Mouse (Mus musculus): ENCODE data around the gene Mtx3.

GRCm38 (mm10) chr13:92848002-92848401 lies 3.4 kb downstream of the Mtx3 start:
- TF ChIP-seq ZNF384 (IDR thresholded peaks at IDR 0.05; ENCODE audit: low read depth, low read length), result no peak
- TF ChIP-seq CHD2 (IDR thresholded peaks at IDR 0.05; ENCODE audit: low read depth, low read length), result no peak
- no peak for TF ChIP-seq HCFC1 (IDR thresholded peaks at IDR 0.05; ENCODE audit: borderline replicate concordance, insufficient read depth, low read length)

Measured in ES-E14 (cell line).